Mouse (Mus musculus) heart, adult 8-10 months (tissue): ENCODE results near the gene Tubb4a. TPM values are rescaled to one million over a fixed set of nuclear protein-coding genes. Genes with fewer than 3 reads are reported as not detected.
A peak's percentile ranks its signal among the peaks of the same experiment; 100 is the strongest.
"Not testable (repeated sequence)": the region's sequence is repeated elsewhere in the genome, so short reads cannot be mapped to it uniquely, and the experiment has no call there.

Experiments
- DNase-seq: peaks from one replicate; pipeline ENCODE4 v3.0.0; 2022; ENCODE audit warnings: low spot score
- total RNA-seq, 4 experiments: library from RNA; stranded (reverse); gene quantifications; 2 replicates each; pipeline ENCODE4 v1.2.4; 2022

The Tubb4a gene
- total RNA-seq, 4 experiments from 2014 or later = 1.1 to 1.7 (median 1.4) TPM

GRCm38 (mm10) chr17:57058891-57059485 is 28.6 kb downstream of the Tubb4a start, which contains the start of gene Crb3:
TSS of gene Crb3 (plus strand) at chr17:57059105.
- peak; percentile 26 for DNase-seq

- no peak for DNase-seq
Observed at GRCm38 (mm10) chr17:57056246-57056645, 31.3 kb downstream of the Tubb4a start.

- not testable (repeated sequence) for DNase-seq
Observed at GRCm38 (mm10) chr17:57051679-57052078, 35.9 kb downstream of the Tubb4a start.

- DNase-seq = no peak
Observed at GRCm38 (mm10) chr17:57048816-57049215, 38.8 kb downstream of the Tubb4a start.

- no peak for DNase-seq
Observed at GRCm38 (mm10) chr17:57047406-57047805, 40.2 kb downstream of the Tubb4a start.

- no peak for DNase-seq
Observed at GRCm38 (mm10) chr17:57041554-57041953, 46.0 kb downstream of the Tubb4a start, which contains the start of gene Slc25a41. TSS of gene Slc25a41 (minus strand) at chr17:57041654.

- DNase-seq = no peak
Observed at GRCm38 (mm10) chr17:57038978-57039377, 48.6 kb downstream of the Tubb4a start.

- no peak for DNase-seq
Observed at GRCm38 (mm10) chr17:57032854-57033253, 54.7 kb downstream of the Tubb4a start.

GRCm38 (mm10) chr17:57031661-57032420 is 55.7 kb downstream of the Tubb4a start:
- DNase-seq = peak; percentile 100

- DNase-seq = no peak
Observed at GRCm38 (mm10) chr17:57030931-57031660, 56.5 kb downstream of the Tubb4a start, which contains the start of gene Khsrp. TSS of gene Khsrp (minus strand) at chr17:57031522.

Other genes with a start within 250 kb of the Tubb4a start
- gene Acsbg2, start 213.3 kb downstream of the Tubb4a start, total RNA-seq = not detected
- gene 1700061G19Rik, start 212.3 kb downstream of the Tubb4a start, total RNA-seq = not detected
- 10 to 100 TPM; 23.3 to 26.9 (median 26.4) TPM for gene Mllt1, start 152.4 kb downstream of the Tubb4a start, total RNA-seq
- gene Acer1, start 105.7 kb downstream of the Tubb4a start, total RNA-seq = not detected
- gene Clpp, start 97.5 kb downstream of the Tubb4a start, total RNA-seq = 10 to 100 TPM; 77.9 to 82.7 (median 80.2) TPM
- gene Alkbh7, start 90.4 kb downstream of the Tubb4a start, total RNA-seq = 10 to 100 TPM; 68.0 to 76.3 (median 74.3) TPM
- gene Pspn, start 87.8 kb downstream of the Tubb4a start, total RNA-seq = not detected
- gene Gtf2f1, start 76.5 kb downstream of the Tubb4a start, total RNA-seq = 10 to 100 TPM; 17.7 to 25.1 (median 20.6) TPM
- under 1 TPM in 2 of 4 experiments, not detected in 2; 0.37 to 0.60 TPM for gene Gm17949, start 76.3 kb downstream of the Tubb4a start, total RNA-seq
- 10 to 100 TPM; 35.0 to 47.6 (median 38.6) TPM for gene Khsrp, start 56.3 kb downstream of the Tubb4a start, total RNA-seq
- gene Slc25a41, start 46.1 kb downstream of the Tubb4a start, total RNA-seq = not detected
- under 1 TPM in 2 of 4 experiments, not detected in 2; 0.23 to 0.72 TPM for gene Crb3, start 28.7 kb downstream of the Tubb4a start, total RNA-seq
- gene Slc25a23, start 27.9 kb downstream of the Tubb4a start, total RNA-seq = 10 to 100 TPM; 64.7 to 74.7 (median 70.4) TPM
- 1 to 10 TPM in 2 of 4 experiments, under 1 TPM in 2; 0.90 to 1.6 (median 1.2) TPM for gene Dennd1c, start 9.3 kb downstream of the Tubb4a start, total RNA-seq
- under 1 TPM; 0.25 to 0.83 (median 0.43) TPM for gene Tnfsf9, start 17.5 kb upstream of the Tubb4a start, total RNA-seq
- not detected for gene Cd70, start 62.0 kb upstream of the Tubb4a start, total RNA-seq
- gene Tnfsf14, start 106.4 kb upstream of the Tubb4a start, total RNA-seq = under 1 TPM in 1 of 4 experiments, not detected in 3; 0.20 TPM
- gene C3, start 140.4 kb upstream of the Tubb4a start, total RNA-seq = 100 to 1,000 TPM in 2 of 4 experiments, 10 to 100 TPM in 2; 65.8 to 155 (median 120) TPM
- 10 to 100 TPM; 29.1 to 35.0 (median 31.0) TPM for gene Gpr108, start 160.7 kb upstream of the Tubb4a start, total RNA-seq
- 100 to 1,000 TPM; 117 to 154 (median 134) TPM for gene Trip10, start 161.7 kb upstream of the Tubb4a start, total RNA-seq
- 1 to 10 TPM; 1.1 to 1.9 (median 1.4) TPM for gene Vav1, start 191.3 kb upstream of the Tubb4a start, total RNA-seq